Mouse (Mus musculus) liver, postnatal 0 days (tissue): Measurements from ENCODE around the gene Syt13. TPM values are rescaled to one million over a fixed set of nuclear protein-coding genes. Genes with fewer than 3 reads are reported as not detected.

Experiments used
- ATAC-seq: fragments of 200-750 bp; cut with Nextera tagmentation; 2 replicates; pipeline ENCODE4 v1.8.0; 2017; ENCODE audit warnings: mild to moderate bottlenecking, moderate library complexity
- DNase-seq: peaks from one replicate; pipeline ENCODE4 v3.0.0-alpha.2; 2016
- H3K27ac ChIP-seq: fragments of 300-500 bp; sonication (generic); 2 replicates; pipeline ENCODE4 v1.5.1; 2014; ENCODE audit warnings: antibody characterized with exemption, moderate library complexity, mild to moderate bottlenecking, low read depth
- H3K27me3 ChIP-seq: fragments of 300-500 bp; sonication (generic); 2 replicates; pipeline ENCODE4 v1.6.1; 2014; ENCODE audit warnings: low read length, control low read depth, mixed read lengths; ENCODE audit not compliant: insufficient read depth
- H3K36me3 ChIP-seq: fragments of 300-500 bp; sonication (generic); replicated peaks from 2 replicates; pipeline ENCODE4 v1.6.1; 2014; ENCODE audit warnings: mild to moderate bottlenecking, control low read depth, low read length, moderate library complexity, mixed read lengths; ENCODE audit not compliant: insufficient read depth
- H3K4me1 ChIP-seq: fragments of 300-500 bp; sonication (generic); 2 replicates; pipeline ENCODE4 v1.6.1; 2014; ENCODE audit warnings: antibody characterized with exemption, mild to moderate bottlenecking, control low read depth; ENCODE audit not compliant: insufficient read depth
- H3K4me2 ChIP-seq: fragments of 300-500 bp; sonication (generic); 2 replicates; pipeline ENCODE4 v1.6.1; 2014; ENCODE audit warnings: low read depth, mild to moderate bottlenecking, low read length, moderate library complexity, mixed read lengths
- H3K4me3 ChIP-seq: fragments of 300-500 bp; sonication (generic); 2 replicates; pipeline ENCODE4 v1.5.1; 2014; ENCODE audit warnings: low read depth, low read length
- H3K9ac ChIP-seq: fragments of 300-500 bp; sonication (generic); replicated peaks from 2 replicates; pipeline ENCODE4 v1.6.1; 2014; ENCODE audit warnings: mild to moderate bottlenecking, moderate library complexity
- H3K9me3 ChIP-seq: fragments of 300-500 bp; sonication (generic); 2 replicates; pipeline ENCODE4 v1.6.1; 2016; ENCODE audit warnings: mild to moderate bottlenecking, control low read depth, low read length, mixed read lengths
- CTCF ChIP-seq: sonication (generic); IDR thresholded peaks from 2 replicates; pipeline ENCODE4 v1.5.1; 2016; ENCODE audit warnings: antibody characterized with exemption, low read depth
- EP300 ChIP-seq: IDR thresholded peaks from 2 replicates; pipeline ENCODE4 v1.6.1; 2016; ENCODE audit warnings: antibody characterized with exemption, low read depth, mild to moderate bottlenecking
- WGBS: fragments of 180-500 bp; shearing (Covaris S2); extraction: QIAGEN DNeasy Blood & Tissue Kit; methylation state at CpG from one replicate; pipeline ENCODE4 v1.1.7; 2014; ENCODE audit not compliant: insufficient replicate concordance; 5-methylcytosine and 5-hydroxymethylcytosine counted together
- polyA plus RNA-seq: library from polyadenylated mRNA; unstranded; fragments of >200 nt; fragmentation: Nextera tagmentation; extraction: Ambion mirVana; gene quantifications from 2 replicates; pipeline ENCODE4 v1.2.1, GENCODE M21; 2015

Syt13 gene
- polyA plus RNA-seq, 1 experiment from 2014 or later, result 0.19 TPM

DNA sequence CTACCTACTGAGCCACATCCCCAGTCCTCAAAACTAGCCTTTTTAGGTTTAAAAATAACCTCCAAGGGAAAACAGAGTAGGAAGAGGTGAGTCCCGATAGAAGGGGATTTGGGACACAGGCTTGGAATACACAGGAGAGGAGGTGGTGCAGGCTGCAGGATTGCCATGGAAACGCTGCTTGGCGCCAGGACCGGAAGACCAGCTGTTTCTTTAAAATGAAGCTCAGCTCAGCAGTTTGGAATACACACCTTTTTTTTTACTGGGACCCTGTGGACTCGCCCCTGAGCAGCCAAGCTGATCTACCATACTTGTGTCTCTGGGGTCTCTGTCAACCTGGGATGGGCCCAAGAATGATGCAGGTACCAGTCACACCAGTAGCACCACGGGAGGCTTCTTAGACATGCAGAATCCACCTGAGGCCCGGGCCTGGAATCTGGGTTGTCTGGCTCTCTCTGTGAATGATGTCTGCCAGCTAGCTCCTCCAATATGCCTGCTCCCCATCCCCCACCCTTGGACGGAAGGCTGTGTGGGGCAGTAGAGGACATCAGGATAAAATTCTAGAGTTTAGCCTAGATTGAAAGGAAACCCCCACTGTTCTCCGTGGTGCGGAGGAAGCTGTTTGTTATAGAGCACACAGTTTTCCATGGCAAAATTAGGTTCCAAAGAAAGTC, 19.5 kb downstream of the Syt13 start:
- H3K9me3 ChIP-seq, result no peaks in the 10 kb centered on the region
- H3K27me3 ChIP-seq, result no peaks in the 10 kb centered on the region
- no peak overlapping the region for H3K27ac ChIP-seq
- TF ChIP-seq CTCF, result no peak
- no peak for TF ChIP-seq EP300
- H3K4me2 ChIP-seq, result no peak overlapping the region
- ATAC-seq (no peak), DNase-seq (no peak)
- no peaks in the 10 kb centered on the region for H3K36me3 ChIP-seq
- H3K9ac ChIP-seq, result no peak overlapping the region
- 42% methylated on average over 10 of the region's 10 CpGs for WGBS
- no peak overlapping the region for H3K4me3 ChIP-seq
- H3K4me1 ChIP-seq, result no peaks in the 10 kb centered on the region

DNA sequence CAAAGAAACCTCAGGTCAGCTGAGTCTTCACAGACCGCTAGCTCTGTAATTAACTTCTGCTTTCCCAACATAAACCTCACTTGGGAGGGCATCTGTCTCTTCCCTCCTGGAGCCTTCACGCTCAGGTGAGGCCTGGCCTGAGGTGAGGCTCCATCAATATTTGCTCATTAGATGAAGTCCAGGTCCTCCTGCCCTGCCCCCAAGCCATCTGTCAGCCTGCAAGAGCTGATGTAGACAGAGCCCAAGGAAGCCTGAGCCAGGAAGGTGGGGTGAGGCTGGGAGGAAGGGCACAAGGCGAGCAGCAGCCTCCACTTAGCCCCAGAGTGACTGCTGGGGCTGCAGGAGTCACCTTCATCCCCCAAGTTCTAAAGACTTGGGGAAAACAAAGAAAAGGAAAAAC, 20.6 kb downstream of the Syt13 start:
- no peak overlapping the region for H3K9ac ChIP-seq
- H3K4me1 ChIP-seq, result no peaks in the 10 kb centered on the region
- no peaks in the 10 kb centered on the region for H3K9me3 ChIP-seq
- no peaks in the 10 kb centered on the region for H3K36me3 ChIP-seq
- no peaks in the 10 kb centered on the region for H3K27me3 ChIP-seq
- DNase-seq (no peak), ATAC-seq (no peak)
- TF ChIP-seq CTCF (no peak), EP300 (no peak)
- 40% methylated on average over 3 of the region's 3 CpGs for WGBS
- no peak overlapping the region for H3K4me3 ChIP-seq
- H3K4me2 ChIP-seq, result no peak overlapping the region
- H3K27ac ChIP-seq, result no peak overlapping the region

DNA sequence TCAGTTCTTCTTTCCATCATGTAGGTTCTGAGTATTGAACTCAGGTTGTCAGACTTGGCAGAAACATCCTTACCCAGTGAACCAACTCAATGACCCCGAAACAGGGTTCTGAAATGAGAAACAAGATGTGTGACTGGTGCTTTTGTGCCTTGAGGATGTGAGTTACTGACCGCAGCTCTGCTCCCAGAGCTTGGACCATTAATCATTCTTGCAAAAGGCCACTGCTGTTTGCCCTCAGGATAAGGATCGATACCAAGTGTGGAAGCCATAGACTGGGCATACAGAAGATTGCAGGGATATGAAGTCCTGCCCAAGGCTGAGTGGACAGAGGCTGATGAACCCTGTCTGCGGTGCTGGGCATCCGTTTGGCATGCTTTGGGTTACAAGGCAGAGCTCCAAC, 23.2 kb downstream of the Syt13 start:
- H3K27me3 ChIP-seq, result 0 out of 2 replicates have a peak, but pooled peaks cover 2% of the 10 kb centered on the region
- no peak overlapping the region for H3K9ac ChIP-seq
- H3K36me3 ChIP-seq, result no peaks in the 10 kb centered on the region
- TF ChIP-seq CTCF (no peak), EP300 (no peak)
- ATAC-seq (no peak), DNase-seq (no peak)
- H3K4me2 ChIP-seq, result no peak overlapping the region
- no peak overlapping the region for H3K4me3 ChIP-seq
- no peaks in the 10 kb centered on the region for H3K4me1 ChIP-seq
- whole genome bisulfite sequencing, result 72% methylated on average over 5 of the region's 5 CpGs
- no peak overlapping the region for H3K27ac ChIP-seq
- no peaks in the 10 kb centered on the region for H3K9me3 ChIP-seq

DNA sequence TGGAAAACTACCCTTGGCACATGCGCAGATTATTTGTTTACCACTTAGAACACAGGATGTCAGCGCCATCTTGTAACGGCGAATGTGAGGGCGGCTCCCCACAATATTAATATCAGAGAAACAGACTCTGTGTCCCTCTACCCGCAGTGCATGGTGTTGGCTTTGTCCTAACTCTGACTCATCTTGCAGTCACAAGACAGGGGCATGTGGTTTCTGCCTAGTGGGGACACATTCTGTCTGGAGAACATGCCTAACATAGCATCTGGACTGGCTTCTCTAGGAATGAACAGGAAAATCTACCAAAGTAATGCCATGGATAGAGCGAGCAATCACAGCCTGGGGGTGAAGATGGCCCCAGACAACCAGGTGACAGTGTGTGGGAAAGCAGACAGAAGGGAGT, 23.9 kb downstream of the Syt13 start:
- WGBS, result 88% methylated on average over 6 of the region's 7 CpGs
- 0 out of 2 replicates have a peak, but pooled peaks cover 3% of the 10 kb centered on the region for H3K27me3 ChIP-seq
- no peak overlapping the region for H3K4me3 ChIP-seq
- H3K4me2 ChIP-seq, result no peak overlapping the region
- H3K9ac ChIP-seq, result no peak overlapping the region
- ATAC-seq, result no peak
- no peaks in the 10 kb centered on the region for H3K9me3 ChIP-seq
- DNase-seq, result no peak
- H3K4me1 ChIP-seq, result no peaks in the 10 kb centered on the region
- TF ChIP-seq EP300, result no peak
- TF ChIP-seq CTCF, result no peak
- no peak overlapping the region for H3K27ac ChIP-seq
- H3K36me3 ChIP-seq, result no peaks in the 10 kb centered on the region

DNA sequence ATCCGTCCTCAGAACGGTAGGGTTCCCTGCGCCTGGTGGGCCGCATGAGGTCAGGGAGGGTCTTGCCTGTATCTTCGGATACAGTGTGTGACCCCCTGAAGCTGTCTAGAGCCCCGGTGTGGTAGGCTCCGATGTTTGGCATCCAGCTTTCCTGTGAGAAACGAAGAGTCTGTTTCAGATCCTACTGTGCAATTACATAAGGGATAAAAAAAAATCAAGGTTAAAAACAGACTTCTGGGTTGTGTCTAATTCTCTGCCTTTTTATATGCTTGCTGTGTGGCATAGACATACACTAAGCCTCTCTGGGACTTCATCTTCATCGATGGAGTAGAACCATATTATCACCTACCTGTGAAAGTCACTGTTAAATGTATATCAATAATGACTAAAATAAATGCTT, 26.1 kb downstream of the Syt13 start:
- no peaks in the 10 kb centered on the region for H3K4me1 ChIP-seq
- DNase-seq, result no peak
- H3K36me3 ChIP-seq, result no peaks in the 10 kb centered on the region
- no peaks in the 10 kb centered on the region for H3K9me3 ChIP-seq
- WGBS, result 82% methylated on average over 9 of the region's 9 CpGs
- H3K9ac ChIP-seq, result no peak overlapping the region
- H3K4me3 ChIP-seq, result no peak overlapping the region
- H3K27me3 ChIP-seq, result 0 out of 2 replicates have a peak, but pooled peaks cover 3% of the 10 kb centered on the region
- no peak overlapping the region for H3K4me2 ChIP-seq
- ATAC-seq, result no peak
- TF ChIP-seq EP300, result no peak
- no peak for TF ChIP-seq CTCF
- no peak overlapping the region for H3K27ac ChIP-seq

DNA sequence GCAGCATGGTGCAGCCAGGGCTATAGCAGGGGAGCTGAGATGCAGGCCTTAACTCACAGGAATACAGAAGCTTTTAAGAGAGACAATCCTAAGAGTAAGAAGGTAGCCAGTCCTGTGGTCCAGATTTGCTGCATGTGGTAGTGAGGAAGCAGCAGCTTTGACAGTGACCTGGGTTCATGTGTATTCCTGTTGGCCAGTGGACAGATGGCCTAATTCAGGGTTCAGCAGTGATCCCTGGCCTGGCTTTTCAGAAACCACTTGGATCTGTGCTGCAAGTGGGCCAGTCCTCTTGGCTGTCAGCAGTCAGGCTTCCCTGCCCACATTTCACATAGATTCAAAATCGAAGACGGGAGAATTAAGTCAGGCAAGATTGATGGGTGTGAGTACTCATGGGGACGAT, 26.6 kb downstream of the Syt13 start:
- no peaks in the 10 kb centered on the region for H3K36me3 ChIP-seq
- TF ChIP-seq CTCF (no peak), EP300 (no peak)
- H3K4me3 ChIP-seq, result no peak overlapping the region
- no peak overlapping the region for H3K4me2 ChIP-seq
- WGBS, result 79% methylated on average over 3 of the region's 3 CpGs
- no peak overlapping the region for H3K9ac ChIP-seq
- H3K27ac ChIP-seq, result no peak overlapping the region
- ATAC-seq (no peak), DNase-seq (no peak)
- H3K27me3 ChIP-seq, result 0 out of 2 replicates have a peak, but pooled peaks cover 3% of the 10 kb centered on the region
- H3K9me3 ChIP-seq, result no peaks in the 10 kb centered on the region
- H3K4me1 ChIP-seq, result no peaks in the 10 kb centered on the region
